Mouse (Mus musculus) hindbrain, postnatal 0 days (tissue): ENCODE measurements around the gene Samm50. TPM values are rescaled to one million over a fixed set of nuclear protein-coding genes. Genes with fewer than 3 reads are reported as not detected.
A peak's percentile ranks its signal among the peaks of the same experiment; 100 is the strongest.

Experiments used
- ATAC-seq: fragments of 200-750 bp; cut with Nextera tagmentation; 2 replicates; pipeline ENCODE4 v1.8.0; 2017; ENCODE audit warnings: mild to moderate bottlenecking, moderate TSS enrichment, moderate library complexity
- DNase-seq: peaks from one replicate; pipeline ENCODE4 v3.0.0-alpha.2; 2015; ENCODE audit warnings: low spot score
- H3K27ac ChIP-seq: fragments of 300-500 bp; sonication (generic); 2 replicates; pipeline ENCODE4 v1.5.1; 2014; ENCODE audit warnings: mild to moderate bottlenecking
- H3K27me3 ChIP-seq: fragments of 300-500 bp; sonication (generic); 2 replicates; pipeline ENCODE4 v1.6.1; 2014; ENCODE audit warnings: low read length, mixed read lengths; ENCODE audit not compliant: insufficient read depth
- H3K36me3 ChIP-seq: fragments of 300-500 bp; sonication (generic); 2 replicates; pipeline ENCODE4 v1.6.1; 2014; ENCODE audit warnings: low read length, mixed read lengths; ENCODE audit not compliant: insufficient read depth
- H3K4me1 ChIP-seq: fragments of 300-500 bp; sonication (generic); 2 replicates; pipeline ENCODE4 v1.6.1; 2014; ENCODE audit warnings: antibody characterized with exemption, low read length, mixed read lengths; ENCODE audit not compliant: insufficient read depth
- H3K4me2 ChIP-seq: fragments of 300-500 bp; sonication (generic); 2 replicates; pipeline ENCODE4 v1.6.1; 2014; ENCODE audit warnings: low read depth, mild to moderate bottlenecking, low read length, moderate library complexity, mixed read lengths
- H3K4me3 ChIP-seq: fragments of 300-500 bp; sonication (generic); 2 replicates; pipeline ENCODE4 v1.5.1; 2014; ENCODE audit warnings: low read length
- H3K9ac ChIP-seq: fragments of 300-500 bp; sonication (generic); replicated peaks from 2 replicates; pipeline ENCODE4 v1.6.1; 2014; ENCODE audit warnings: mild to moderate bottlenecking, low read length, moderate library complexity, mixed read lengths
- H3K9me3 ChIP-seq: fragments of 300-500 bp; sonication (generic); 2 replicates; pipeline ENCODE4 v1.6.1; 2016; ENCODE audit warnings: low read length, mixed read lengths
- CTCF ChIP-seq: IDR thresholded peaks from 2 replicates; pipeline ENCODE4 v1.5.1; 2016; ENCODE audit warnings: antibody characterized with exemption, control low read depth, low read depth
- WGBS: fragments of 180-500 bp; shearing (Covaris S2); extraction: QIAGEN DNeasy Blood & Tissue Kit; methylation state at CpG from one replicate; pipeline ENCODE4 v1.1.7; 2014; 5-methylcytosine and 5-hydroxymethylcytosine counted together
- polyA plus RNA-seq: library from polyadenylated mRNA; unstranded; fragments of >200 nt; fragmentation: Nextera tagmentation; extraction: Ambion mirVana; gene quantifications from 2 replicates; pipeline ENCODE4 v1.2.1, GENCODE M21; 2015
- total RNA-seq: library from RNA; depleted of rRNA; stranded (reverse); fragments of >200 nt; gene quantifications from 2 replicates; pipeline ENCODE4 v1.2.3, GENCODE M21; 2014

Samm50 gene
- total and polyA plus RNA-seq, 2 experiments from 2014 or later = 28.0 to 92.3 TPM

DNA sequence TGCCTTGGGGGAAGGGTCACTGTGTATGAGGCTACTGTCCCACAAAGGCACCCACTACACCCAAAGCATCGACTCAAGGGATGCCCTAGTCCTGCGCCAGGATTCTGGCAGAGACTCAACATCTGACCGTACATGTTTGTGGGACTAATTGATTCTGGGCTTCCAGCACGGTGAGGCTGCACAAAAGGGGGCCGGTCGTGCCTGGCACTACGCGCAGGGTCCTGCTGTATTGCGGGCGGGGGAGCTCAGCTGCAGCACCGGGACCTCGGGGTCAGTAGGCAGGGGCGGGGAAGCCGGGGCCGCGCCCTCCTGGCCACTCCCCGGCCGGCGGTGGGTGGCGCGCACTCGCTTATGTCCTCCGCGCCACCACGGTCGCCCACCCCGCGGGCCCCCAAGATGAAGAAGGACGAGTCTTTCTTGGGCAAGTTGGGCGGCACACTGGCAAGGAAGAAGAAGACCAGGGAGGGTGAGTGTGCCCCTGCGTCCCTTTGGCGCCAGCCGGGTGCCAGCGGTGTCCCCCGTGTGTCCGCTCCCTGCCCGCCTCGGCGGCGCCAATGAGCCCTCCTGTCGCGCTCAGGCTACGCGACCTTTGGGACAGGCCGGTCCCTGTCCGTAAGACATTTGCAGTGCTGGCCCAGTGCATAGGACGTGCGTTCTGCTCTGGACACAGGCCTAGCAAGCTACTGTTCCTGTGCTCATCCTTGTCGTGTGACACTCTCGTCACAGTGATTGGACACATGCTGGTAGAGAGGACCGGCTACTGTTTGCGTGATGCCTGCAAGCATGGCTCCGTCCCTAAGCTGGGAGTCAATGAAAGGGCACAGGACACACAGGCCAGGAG is 39.9 kb downstream of the Samm50 start, which contains the start of gene Parvb:
Parvb (plus strand) TSS at position 323 of the 841 bp plus-strand sequence.
- H3K36me3 ChIP-seq = no peaks in the 10 kb centered on the region
- DNase-seq (peak; percentile 62), ATAC-seq (peak; percentile 67)
- peak within 1 kb of the TSS; percentile 38 for H3K4me3 ChIP-seq
- no peaks in the 10 kb centered on the region for H3K27me3 ChIP-seq
- WGBS = under 1% methylated on average over 53 of the region's 53 CpGs
- peak within 1 kb of the TSS; percentile 87 for H3K4me2 ChIP-seq
- no peaks in the 10 kb centered on the region for H3K9me3 ChIP-seq
- peak within 1 kb of the TSS; percentile 55 for H3K27ac ChIP-seq
- H3K9ac ChIP-seq = peak within 1 kb of the TSS; percentile 53
- peaks cover 27% of the 10 kb centered on the region for H3K4me1 ChIP-seq
- no peak for TF ChIP-seq CTCF

DNA sequence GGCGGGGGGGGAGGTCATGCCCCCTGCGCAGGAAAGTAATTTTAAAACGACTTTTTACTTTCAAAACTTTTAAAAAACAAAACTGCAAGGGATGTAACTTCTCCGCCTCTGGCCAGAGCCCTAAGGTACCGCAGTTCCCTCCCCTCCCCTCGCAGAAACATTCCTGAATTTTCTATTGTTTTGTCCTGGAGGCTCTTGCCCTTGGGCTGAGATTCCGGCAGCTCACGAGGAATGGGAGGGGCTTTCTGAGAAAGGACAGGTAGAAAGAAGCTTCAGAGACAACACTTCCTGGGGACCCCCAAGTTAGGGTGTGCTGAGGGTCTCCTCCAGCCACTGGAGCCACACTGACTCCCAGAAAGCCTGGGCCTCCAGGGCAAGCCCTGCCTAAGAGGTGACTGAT is 40.6 kb downstream of the Samm50 start:
- Histone ChIP-seq H3K36me3 (no peaks in the 10 kb centered on the region), H3K4me1 (peaks cover 27% of the 10 kb centered on the region), H3K4me2 (peak overlapping the region; percentile 87), H3K4me3 (peak overlapping the region; percentile 38), H3K27me3 (no peaks in the 10 kb centered on the region), H3K9ac (no peak overlapping the region), H3K27ac (no peak overlapping the region), H3K9me3 (no peaks in the 10 kb centered on the region)
- DNase-seq (no peak), ATAC-seq (no peak)
- WGBS = 30% methylated on average over 8 of the region's 8 CpGs
- no peak for TF ChIP-seq CTCF

GRCm38 (mm10) chr15:84234794-84235581 is 42.9 kb downstream of the Samm50 start:
- TF ChIP-seq CTCF = peak; percentile 45
- Histone ChIP-seq H3K4me1 (peaks cover 36% of the 10 kb centered on the region), H3K4me2 (no peak overlapping the region), H3K27ac (peak overlapping the region; percentile 51; the same call in 1 of the 2 replicates), H3K27me3 (no peaks in the 10 kb centered on the region), H3K9me3 (no peaks in the 10 kb centered on the region), H3K36me3 (no peaks in the 10 kb centered on the region), H3K9ac (no peak overlapping the region), H3K4me3 (no peak overlapping the region)
- WGBS = 71% methylated on average over 7 of the region's 7 CpGs
- peak; percentile 65 for ATAC-seq
- peak; percentile 84 for DNase-seq

DNA sequence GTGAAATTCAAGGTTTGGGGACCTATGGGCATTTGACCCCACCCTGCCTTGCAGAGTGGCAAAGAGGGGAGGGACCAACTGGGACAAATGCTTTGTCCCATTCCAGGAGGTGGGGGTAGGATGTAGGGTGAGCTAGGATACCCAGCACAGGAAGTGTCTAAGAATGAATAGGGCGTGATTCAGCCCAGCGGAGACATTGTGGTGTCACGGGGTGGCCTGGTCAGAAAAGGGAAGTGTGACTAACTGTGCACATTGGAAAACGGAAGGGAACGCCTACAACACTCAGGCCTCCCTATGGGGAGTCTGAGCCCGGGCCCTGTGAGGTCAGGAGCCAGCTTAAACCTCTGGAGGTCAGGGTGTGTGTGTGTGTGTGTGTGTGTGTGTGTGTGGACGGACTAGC is 43.6 kb downstream of the Samm50 start:
- WGBS = 42% methylated on average over 7 of the region's 7 CpGs
- Histone ChIP-seq H3K36me3 (no peaks in the 10 kb centered on the region), H3K4me2 (no peak overlapping the region), H3K4me1 (peaks cover 36% of the 10 kb centered on the region), H3K27ac (0 out of 2 replicates have a peak overlapping the region, but pooled peaks have one; percentile 51), H3K27me3 (no peaks in the 10 kb centered on the region), H3K9me3 (no peaks in the 10 kb centered on the region), H3K9ac (no peak overlapping the region), H3K4me3 (no peak overlapping the region)
- no peak for TF ChIP-seq CTCF
- peak; percentile 22; the same call in 1 of the 2 replicates for ATAC-seq
- DNase-seq = no peak

DNA sequence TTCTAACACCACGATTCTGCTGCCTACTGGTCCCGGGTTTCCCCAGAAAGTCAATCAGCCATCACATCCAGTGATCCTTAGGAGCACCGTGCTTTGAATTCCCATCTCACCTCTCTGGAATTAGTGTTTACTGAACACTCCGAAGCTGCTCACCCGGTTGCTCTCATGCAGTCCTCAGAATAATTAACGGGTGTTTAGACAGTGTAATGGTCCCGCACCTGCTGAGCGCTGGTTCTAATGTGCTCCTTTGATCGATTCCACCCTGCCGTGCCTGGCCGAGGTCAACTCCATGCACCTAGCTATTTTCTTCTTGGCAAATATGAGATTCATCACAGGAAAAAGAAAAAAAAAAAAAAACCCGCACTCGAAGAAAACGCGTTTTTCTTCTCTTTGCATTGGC is 46.5 kb downstream of the Samm50 start:
- H3K9me3 ChIP-seq = no peaks in the 10 kb centered on the region
- peaks cover 16% of the 10 kb centered on the region for H3K4me1 ChIP-seq
- no peak for TF ChIP-seq CTCF
- H3K27me3 ChIP-seq = no peaks in the 10 kb centered on the region
- DNase-seq = no peak
- H3K4me3 ChIP-seq = no peak overlapping the region
- 29% methylated on average over 15 of the region's 15 CpGs for WGBS
- H3K36me3 ChIP-seq = no peaks in the 10 kb centered on the region
- ATAC-seq = no peak
- H3K4me2 ChIP-seq = peak overlapping the region; percentile 23; the same call in 1 of the 2 replicates
- no peak overlapping the region for H3K27ac ChIP-seq
- H3K9ac ChIP-seq = no peak overlapping the region

GRCm38 (mm10) chr15:84238991-84239401 is 47.0 kb downstream of the Samm50 start:
- WGBS = 20% methylated on average over 16 of the region's 16 CpGs
- Histone ChIP-seq H3K27me3 (no peaks in the 10 kb centered on the region), H3K4me3 (no peak overlapping the region), H3K9ac (no peak overlapping the region), H3K27ac (no peak overlapping the region), H3K36me3 (no peaks in the 10 kb centered on the region), H3K4me2 (peak overlapping the region; percentile 23; the same call in 1 of the 2 replicates), H3K4me1 (peaks cover 16% of the 10 kb centered on the region), H3K9me3 (no peaks in the 10 kb centered on the region)
- DNase-seq (peak; percentile 27), ATAC-seq (no peak)
- no peak for TF ChIP-seq CTCF
